Mouse (Mus musculus) urinary bladder, postnatal 14 days (tissue): ENCODE measurements around the gene Gm10324.
"Not testable (repeated sequence)": the region's sequence is repeated elsewhere in the genome, so short reads cannot be mapped to it uniquely, and the experiment has no call there.

Experiments used
- DNase-seq: peaks from one replicate; pipeline ENCODE4 v3.0.0; 2021; ENCODE audit warnings: low spot score

The Gm10324 gene

DNA sequence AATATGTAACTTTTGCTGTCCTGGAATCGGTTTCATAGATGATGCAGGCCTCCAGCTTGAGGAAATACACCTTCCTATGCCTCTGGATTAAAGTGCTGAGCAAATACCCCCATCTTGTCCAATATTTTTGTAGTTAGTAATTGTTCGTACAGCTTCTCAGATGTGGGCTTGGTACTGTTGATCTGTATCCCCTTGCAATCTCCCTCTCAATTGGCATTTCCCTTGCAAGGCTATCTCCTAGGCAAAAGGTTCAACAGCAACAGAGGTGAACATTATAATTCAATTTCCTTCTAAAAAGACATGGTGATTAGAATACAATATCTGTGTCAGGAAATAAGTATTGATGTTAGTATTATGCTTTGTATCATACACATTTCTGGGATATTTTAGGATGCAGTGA lies at the start of gene Gm10324:
Gene Gm10324 (plus strand): TSS at position 301 of the 400 bp plus-strand sequence.
- DNase-seq: not testable (repeated sequence)
